In genomic region chr14:27050043-27050442, GRCm38 (mm10) we compare ENCODE assay signal across 14 mouse cellular contexts. TPM values are rescaled to one million over a fixed set of nuclear protein-coding genes. Genes with fewer than 3 reads are reported as not detected.
DNase-seq lines count a peak whose midpoint lies in the region; ATAC-seq lines count a peak whose summit lies in the region.
"Had no signal": no experiment of that assay in that cellular context is flagged by ENCODE, and none has a peak within 500 bp of the region (broad histone marks: within the 10 kb centered on the region; RNA-seq: fewer than 3 reads in every experiment).

No protein-coding gene starts in this region.

- H3K27me3 ChIP-seq in heart, embryonic 10.5 days (ENCODE audit: insufficient read depth, poor library complexity, severe bottlenecking) = no peaks in the 10 kb centered on the region
- 0 out of 2 replicates have a peak, but pooled peaks cover 4% of the 10 kb centered on the region for H3K27me3 ChIP-seq in forebrain, embryonic 12.5 days
- no peaks in the 10 kb centered on the region for H3K27me3 ChIP-seq in limb, embryonic 10.5 days (ENCODE audit: low read depth, poor library complexity, severe bottlenecking)
- H3K27me3 ChIP-seq in neural tube, embryonic 11.5 days (ENCODE audit: control insufficient read depth, insufficient read depth, low read length) = no peaks in the 10 kb centered on the region
- H3K27me3 ChIP-seq in intestine, embryonic 16.5 days (replicated peaks; ENCODE audit: control insufficient read depth, insufficient read depth, low read length) = no peaks in the 10 kb centered on the region
- peaks cover 2% of the 10 kb centered on the region; the same call in 1 of the 2 replicates for H3K27me3 ChIP-seq in liver, embryonic 11.5 days (replicated peaks; ENCODE audit: control insufficient read depth, insufficient read depth, low read length)
- H3K27me3 ChIP-seq: heart, embryonic 13.5 days; intestine, embryonic 15.5 days had no signal

- no peaks in the 10 kb centered on the region for H3K9me3 ChIP-seq in heart, embryonic 10.5 days
- no peaks in the 10 kb centered on the region for H3K9me3 ChIP-seq in forebrain, embryonic 12.5 days
- H3K9me3 ChIP-seq in limb, embryonic 10.5 days (replicated peaks) = no peaks in the 10 kb centered on the region
- H3K9me3 ChIP-seq in neural tube, embryonic 11.5 days (ENCODE audit: control insufficient read depth, low read length) = no peaks in the 10 kb centered on the region
- H3K9me3 ChIP-seq in intestine, embryonic 16.5 days (ENCODE audit: control insufficient read depth, low read length) = no peaks in the 10 kb centered on the region
- no peaks in the 10 kb centered on the region for H3K9me3 ChIP-seq in liver, embryonic 11.5 days (ENCODE audit: control insufficient read depth, low read length)
- H3K9me3 ChIP-seq: heart, embryonic 13.5 days; intestine, embryonic 15.5 days; liver, embryonic 13.5 days had no signal

- WGBS in heart, embryonic 10.5 days = 38% methylated on average over 9 of the region's 9 CpGs
- 8% methylated on average over 9 of the region's 9 CpGs for WGBS in forebrain, embryonic 12.5 days
- 25% methylated on average over 9 of the region's 9 CpGs for WGBS in limb, embryonic 10.5 days
- WGBS in neural tube, embryonic 11.5 days = 7% methylated on average over 9 of the region's 9 CpGs
- WGBS in intestine, embryonic 16.5 days = 60% methylated on average over 9 of the region's 9 CpGs
- 53% methylated on average over 9 of the region's 9 CpGs for WGBS in liver, embryonic 11.5 days

- H3K4me2 ChIP-seq in forebrain, embryonic 12.5 days = no peak overlapping the region
- H3K4me2 ChIP-seq in neural tube, embryonic 11.5 days (ENCODE audit: low read depth) = peak overlapping the region; percentile 23; the same call in 1 of the 2 replicates
- no peak overlapping the region for H3K4me2 ChIP-seq in intestine, embryonic 16.5 days (ENCODE audit: low read depth, low read length)
- no peak overlapping the region for H3K4me2 ChIP-seq in liver, embryonic 11.5 days
- H3K4me2 ChIP-seq: heart, embryonic 13.5 days; intestine, embryonic 15.5 days; liver, embryonic 13.5 days had no signal

- no peak for DNase-seq in heart, embryonic 10.5 days (ENCODE audit: low spot score)
- no peak for DNase-seq in heart, adult 11 months
- no peak for DNase-seq in limb, embryonic 10.5 days (ENCODE audit: low spot score)
- peak; percentile 55 for DNase-seq in neural tube, embryonic 11.5 days (ENCODE audit: low spot score)
- no peak for DNase-seq in urinary bladder, postnatal 14 days (ENCODE audit: low spot score)
- DNase-seq in liver, embryonic 11.5 days (ENCODE audit: low spot score) = no peak
- DNase-seq: liver, embryonic 13.5 days; lung, postnatal 4 days; right cerebral cortex, postnatal 25 days had no signal

- H3K36me3 ChIP-seq in heart, embryonic 10.5 days = no peaks in the 10 kb centered on the region
- H3K36me3 ChIP-seq in forebrain, embryonic 12.5 days (replicated peaks) = no peaks in the 10 kb centered on the region
- peaks cover 29% of the 10 kb centered on the region for H3K36me3 ChIP-seq in limb, embryonic 10.5 days
- no peaks in the 10 kb centered on the region for H3K36me3 ChIP-seq in neural tube, embryonic 11.5 days (ENCODE audit: control insufficient read depth, insufficient read depth, low read length)
- no peaks in the 10 kb centered on the region for H3K36me3 ChIP-seq in intestine, embryonic 16.5 days (ENCODE audit: control insufficient read depth, insufficient read depth, low read length)
- H3K36me3 ChIP-seq in liver, embryonic 11.5 days (ENCODE audit: control insufficient read depth, insufficient read depth, low read length) = no peaks in the 10 kb centered on the region
- H3K36me3 ChIP-seq: heart, embryonic 13.5 days; intestine, embryonic 15.5 days; liver, embryonic 13.5 days had no signal

- H3K27ac ChIP-seq in heart, embryonic 10.5 days = 0 out of 2 replicates have a peak overlapping the region, but pooled peaks have one; percentile 42
- peak overlapping the region; percentile 87 for H3K27ac ChIP-seq in forebrain, embryonic 12.5 days
- peak overlapping the region; percentile 87 for H3K27ac ChIP-seq in limb, embryonic 10.5 days
- H3K27ac ChIP-seq in neural tube, embryonic 11.5 days (ENCODE audit: low read depth, low read length) = peak overlapping the region; percentile 87
- no peak overlapping the region for H3K27ac ChIP-seq in intestine, embryonic 16.5 days (ENCODE audit: low read length)
- H3K27ac ChIP-seq in liver, embryonic 11.5 days (ENCODE audit: low read depth, low read length) = no peak overlapping the region
- H3K27ac ChIP-seq: heart, embryonic 13.5 days; intestine, embryonic 15.5 days; liver, embryonic 13.5 days had no signal

- H3K9ac ChIP-seq in forebrain, embryonic 12.5 days = no peak overlapping the region
- no peak overlapping the region for H3K9ac ChIP-seq in neural tube, embryonic 11.5 days (ENCODE audit: low read length)
- H3K9ac ChIP-seq in intestine, embryonic 16.5 days (ENCODE audit: low read depth, low read length) = no peak overlapping the region
- H3K9ac ChIP-seq in liver, embryonic 11.5 days (ENCODE audit: low read depth, low read length) = no peak overlapping the region
- H3K9ac ChIP-seq: heart, embryonic 13.5 days; intestine, embryonic 15.5 days; liver, embryonic 13.5 days had no signal

- ATAC-seq in forebrain, embryonic 12.5 days (ENCODE audit: low FRiP score) = no peak
- peak; percentile 51; the same call in 1 of the 2 replicates for ATAC-seq in neural tube, embryonic 11.5 days (ENCODE audit: insufficient read depth, low FRiP score, low TSS enrichment)
- ATAC-seq in intestine, embryonic 16.5 days = no peak
- no peak for ATAC-seq in liver, embryonic 11.5 days (replicated peaks; ENCODE audit: low FRiP score)
- ATAC-seq: intestine, embryonic 15.5 days had no signal

- no peak overlapping the region for H3K4me3 ChIP-seq in heart, embryonic 10.5 days
- H3K4me3 ChIP-seq in forebrain, embryonic 12.5 days (replicated peaks) = no peak overlapping the region
- peak overlapping the region; percentile 29; the same call in 1 of the 2 replicates for H3K4me3 ChIP-seq in limb, embryonic 10.5 days
- no peak overlapping the region for H3K4me3 ChIP-seq in neural tube, embryonic 11.5 days (ENCODE audit: low read depth, low read length)
- H3K4me3 ChIP-seq in intestine, embryonic 16.5 days (ENCODE audit: low read length) = no peak overlapping the region
- H3K4me3 ChIP-seq in liver, embryonic 11.5 days (ENCODE audit: low read depth, low read length) = no peak overlapping the region
- H3K4me3 ChIP-seq: heart, embryonic 13.5 days; intestine, embryonic 15.5 days; liver, embryonic 13.5 days had no signal

- H3K4me1 ChIP-seq in heart, embryonic 10.5 days = peaks cover 49% of the 10 kb centered on the region
- H3K4me1 ChIP-seq in forebrain, embryonic 12.5 days = peaks cover 48% of the 10 kb centered on the region
- peaks cover 89% of the 10 kb centered on the region for H3K4me1 ChIP-seq in limb, embryonic 10.5 days
- peaks cover 68% of the 10 kb centered on the region for H3K4me1 ChIP-seq in neural tube, embryonic 11.5 days (ENCODE audit: control insufficient read depth, insufficient read depth, low read length)
- peaks cover 7% of the 10 kb centered on the region; the same call in 1 of the 2 replicates for H3K4me1 ChIP-seq in intestine, embryonic 16.5 days (ENCODE audit: control insufficient read depth, insufficient read depth, low read length)
- H3K4me1 ChIP-seq in liver, embryonic 11.5 days (replicated peaks; ENCODE audit: control insufficient read depth, insufficient read depth, low read length) = peaks cover 11% of the 10 kb centered on the region
- H3K4me1 ChIP-seq: liver, embryonic 13.5 days had no signal

RNA-seq across cellular contexts. Expression of gene Il17rd, which starts 11.3 kb away (rescaled TPM):
- polyA plus RNA-seq in heart, embryonic 10.5 days (2016; fragmentation: Nextera tagmentation; extraction: Ambion mirVana) = 2.6 and 3.0 TPM in 2 replicates
- 5.1 and 5.4 TPM in 2 replicates for polyA plus RNA-seq in forebrain, embryonic 12.5 days (2016; fragmentation: Nextera tagmentation; extraction: Ambion mirVana)
- 17.4 and 18.2 TPM in 2 replicates for polyA plus RNA-seq in limb, embryonic 10.5 days (2016; fragmentation: Nextera tagmentation; extraction: Ambion mirVana)
- polyA plus RNA-seq in neural tube, embryonic 11.5 days (2014; fragmentation: Nextera tagmentation; extraction: Ambion mirVana) = 3.7 and 4.1 TPM in 2 replicates
- 1.4 and 1.5 TPM in 2 replicates for polyA plus RNA-seq in intestine, embryonic 16.5 days (2015; fragmentation: Nextera tagmentation; extraction: Ambion mirVana)
- polyA plus RNA-seq in liver, embryonic 11.5 days (2014; fragmentation: Nextera tagmentation; extraction: Ambion mirVana) = 0.69 and 0.80 TPM in 2 replicates

RNA-seq across cellular contexts. Expression of gene Hesx1, which starts 55.8 kb away (rescaled TPM):
- 1.5 and 1.9 TPM in 2 replicates for polyA plus RNA-seq in heart, embryonic 10.5 days (2016; fragmentation: Nextera tagmentation; extraction: Ambion mirVana)
- not detected in 2 replicates for polyA plus RNA-seq in forebrain, embryonic 12.5 days (2016; fragmentation: Nextera tagmentation; extraction: Ambion mirVana)
- polyA plus RNA-seq in limb, embryonic 10.5 days (2016; fragmentation: Nextera tagmentation; extraction: Ambion mirVana) = 0.50 and 0.59 TPM in 2 replicates
- polyA plus RNA-seq in neural tube, embryonic 11.5 days (2014; fragmentation: Nextera tagmentation; extraction: Ambion mirVana) = not detected in 2 replicates
- polyA plus RNA-seq in intestine, embryonic 16.5 days (2015; fragmentation: Nextera tagmentation; extraction: Ambion mirVana) = 0.23 and 0.42 TPM in 2 replicates
- polyA plus RNA-seq in liver, embryonic 11.5 days (2014; fragmentation: Nextera tagmentation; extraction: Ambion mirVana) = 18.0 and 22.0 TPM in 2 replicates
- polyA plus RNA-seq: stomach, embryonic 14.5 days had no signal

Comparison
In these comparisons a context has a peak if more than half of its experiments do, and no peak if none do; other contexts are left out.
1. H3K27ac ChIP-seq: peak in heart, embryonic 10.5 days (single experiment), forebrain, embryonic 12.5 days (single experiment), limb, embryonic 10.5 days (single experiment) and neural tube, embryonic 11.5 days (single experiment); none in intestine, embryonic 16.5 days (single experiment) and liver, embryonic 11.5 days (single experiment).